Mouse (Mus musculus): ENCODE measurements around the gene Flna. TPM values are rescaled to one million over a fixed set of nuclear protein-coding genes. Genes with fewer than 3 reads are reported as not detected.

The Flna gene
- polyA plus RNA-seq, 1 experiment, result 545 TPM

DNA sequence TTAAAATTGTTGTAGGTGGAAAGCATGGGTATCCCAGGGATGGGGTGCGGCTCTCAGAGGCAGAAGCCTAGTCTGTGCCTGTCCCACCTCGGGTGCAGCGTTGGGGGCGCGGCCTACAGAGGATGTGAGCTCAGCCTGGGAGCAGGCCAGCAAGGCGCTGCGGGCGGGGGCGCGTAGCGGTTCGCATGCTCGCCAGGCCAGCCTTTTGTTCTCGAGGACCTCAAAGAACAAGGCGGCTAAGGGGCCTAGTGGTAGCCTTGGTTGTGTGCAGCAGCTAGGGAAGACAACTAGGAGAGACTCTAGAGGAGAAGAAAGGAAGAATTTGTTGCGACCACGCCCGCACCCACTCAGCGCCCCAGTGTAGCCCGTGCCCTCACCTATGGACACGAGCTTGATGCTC lies 3.9 kb downstream of the Flna start:
- peak overlapping the region; percentile 55 for H3K4me2 ChIP-seq (ENCODE audit: low read depth)
- TF ChIP-seq SRF (IDR thresholded peaks at IDR 0.05; ENCODE audit: control insufficient read depth, insufficient read length, low read depth) (no peak), MAX (IDR thresholded peaks at IDR 0.05; ENCODE audit: low read depth) (no peak), POLR2A (IDR thresholded peaks at IDR 0.05; ENCODE audit: insufficient read length, low read depth) (peak; percentile 72), E2F4 (IDR thresholded peaks at IDR 0.05; ENCODE audit: insufficient read depth) (no peak), REST (IDR thresholded peaks at IDR 0.05; ENCODE audit: insufficient read depth, insufficient read length) (no peak), POLR2AphosphoS2 (IDR thresholded peaks at IDR 0.05; ENCODE audit: insufficient read length, low read depth) (peak; percentile 85), MYOD1 (IDR thresholded peaks at IDR 0.05; ENCODE audit: control insufficient read depth in 1 of 3, insufficient read length in 2 of 3, low read depth in 2 of 3) (no peak), TCF3 (IDR thresholded peaks at IDR 0.05; ENCODE audit: insufficient read length, low read depth) (no peak), MYOG (IDR thresholded peaks at IDR 0.05; ENCODE audit: control insufficient read depth in 1 of 3, insufficient read depth in 1 of 3, insufficient read length in 2 of 3, low read depth in 2 of 3) (peak in 1 of 3 experiments; percentile 8), TCF12 (IDR thresholded peaks at IDR 0.05; ENCODE audit: insufficient read depth, poor library complexity, severe bottlenecking) (no peak), CEBPB (IDR thresholded peaks at IDR 0.05; ENCODE audit: insufficient read depth, poor library complexity, severe bottlenecking) (no peak), USF1 (IDR thresholded peaks at IDR 0.05; ENCODE audit: low read depth) (no peak)
- peaks cover 20% of the 10 kb centered on the region for H3K36me3 ChIP-seq (ENCODE audit: control insufficient read depth, insufficient read depth)
- H3K27me3 ChIP-seq (ENCODE audit: control insufficient read depth, insufficient read depth, insufficient read length), result no peaks in the 10 kb centered on the region
- H3ac ChIP-seq (ENCODE audit: control insufficient read depth, insufficient read length), result peak overlapping the region; percentile 45
- peak overlapping the region; percentile 96 for H3K4me3 ChIP-seq
- peaks cover 60% of the 10 kb centered on the region for H3K79me2 ChIP-seq (ENCODE audit: control insufficient read depth, insufficient read depth)

DNA sequence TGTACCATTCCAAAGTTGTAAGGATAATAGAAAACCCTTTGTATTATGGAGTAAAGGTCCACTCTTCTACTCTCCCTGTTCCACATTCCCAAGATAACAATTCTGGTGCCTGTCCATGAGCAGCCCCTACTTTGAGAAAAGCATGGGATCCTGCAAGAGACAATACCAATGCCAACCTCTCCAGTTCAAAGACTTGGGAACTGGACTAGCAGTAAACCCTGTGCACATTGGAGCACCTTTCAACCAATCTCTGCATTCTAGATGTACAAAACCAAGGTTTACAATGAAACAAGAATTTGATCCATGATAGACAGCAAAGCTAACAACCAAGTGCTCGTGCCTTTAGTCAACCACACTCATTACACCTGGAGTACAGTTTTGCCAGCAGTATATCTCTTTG lies 4.5 kb downstream of the Flna start:
- H3ac ChIP-seq (ENCODE audit: control insufficient read depth, insufficient read length), result peak overlapping the region; percentile 45
- H3K4me2 ChIP-seq (ENCODE audit: low read depth), result peak overlapping the region; percentile 55
- H3K36me3 ChIP-seq (ENCODE audit: control insufficient read depth, insufficient read depth), result peaks cover 21% of the 10 kb centered on the region
- H3K79me2 ChIP-seq (ENCODE audit: control insufficient read depth, insufficient read depth), result peaks cover 62% of the 10 kb centered on the region
- peak overlapping the region; percentile 96 for H3K4me3 ChIP-seq
- no peaks in the 10 kb centered on the region for H3K27me3 ChIP-seq (ENCODE audit: control insufficient read depth, insufficient read depth, insufficient read length)
- TF ChIP-seq POLR2A (IDR thresholded peaks at IDR 0.05; ENCODE audit: insufficient read length, low read depth) (no peak), USF1 (IDR thresholded peaks at IDR 0.05; ENCODE audit: low read depth) (no peak), POLR2AphosphoS2 (IDR thresholded peaks at IDR 0.05; ENCODE audit: insufficient read length, low read depth) (no peak)

DNA sequence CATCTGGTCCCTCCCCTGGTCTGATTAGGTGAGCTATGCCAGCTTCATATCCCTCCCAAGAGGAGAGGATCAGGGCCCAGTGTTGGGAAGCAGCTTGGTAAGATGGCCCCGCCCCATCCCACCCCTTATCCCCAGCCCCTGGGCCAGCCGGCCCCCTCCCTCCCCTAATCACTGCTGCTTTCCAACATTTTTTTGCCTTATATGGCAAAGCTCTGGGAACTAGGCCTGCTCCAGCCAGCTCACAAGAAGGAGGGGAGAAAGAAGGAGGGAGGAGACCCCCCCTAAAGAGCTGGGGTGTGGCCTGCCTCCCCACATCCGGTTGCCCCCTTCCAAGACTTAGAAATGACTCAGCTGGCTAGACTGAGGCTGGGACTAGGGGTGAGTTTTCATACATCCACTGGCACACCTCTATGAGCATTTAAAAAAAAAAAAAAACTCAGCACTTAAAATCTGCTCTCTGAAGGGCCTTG lies 5.0 kb downstream of the Flna start:
- Histone ChIP-seq H3K4me2 (ENCODE audit: low read depth) (peak overlapping the region; percentile 84), H3K4me3 (peak overlapping the region; percentile 96), H3K79me2 (ENCODE audit: control insufficient read depth, insufficient read depth) (peaks cover 62% of the 10 kb centered on the region), H3K27me3 (ENCODE audit: control insufficient read depth, insufficient read depth, insufficient read length) (no peaks in the 10 kb centered on the region), H3K36me3 (ENCODE audit: control insufficient read depth, insufficient read depth) (peaks cover 21% of the 10 kb centered on the region), H3ac (ENCODE audit: control insufficient read depth, insufficient read length) (no peak overlapping the region)
- TF ChIP-seq TCF12 (IDR thresholded peaks at IDR 0.05; ENCODE audit: insufficient read depth, poor library complexity, severe bottlenecking) (no peak), CEBPB (IDR thresholded peaks at IDR 0.05; ENCODE audit: insufficient read depth, poor library complexity, severe bottlenecking) (no peak), REST (IDR thresholded peaks at IDR 0.05; ENCODE audit: insufficient read depth, insufficient read length) (no peak), MAX (IDR thresholded peaks at IDR 0.05; ENCODE audit: low read depth) (no peak), POLR2A (IDR thresholded peaks at IDR 0.05; ENCODE audit: insufficient read length, low read depth) (no peak), TCF3 (IDR thresholded peaks at IDR 0.05; ENCODE audit: insufficient read length, low read depth) (no peak), MYOD1 (IDR thresholded peaks at IDR 0.05; ENCODE audit: control insufficient read depth in 1 of 3, insufficient read length in 2 of 3, low read depth in 2 of 3) (no peak), E2F4 (IDR thresholded peaks at IDR 0.05; ENCODE audit: insufficient read depth) (no peak), MYOG (IDR thresholded peaks at IDR 0.05; ENCODE audit: control insufficient read depth in 1 of 3, insufficient read depth in 1 of 3, insufficient read length in 2 of 3, low read depth in 2 of 3) (no peak), USF1 (IDR thresholded peaks at IDR 0.05; ENCODE audit: low read depth) (no peak), SRF (IDR thresholded peaks at IDR 0.05; ENCODE audit: control insufficient read depth, insufficient read length, low read depth) (peak; percentile 96), POLR2AphosphoS2 (IDR thresholded peaks at IDR 0.05; ENCODE audit: insufficient read length, low read depth) (peak; percentile 17)

DNA sequence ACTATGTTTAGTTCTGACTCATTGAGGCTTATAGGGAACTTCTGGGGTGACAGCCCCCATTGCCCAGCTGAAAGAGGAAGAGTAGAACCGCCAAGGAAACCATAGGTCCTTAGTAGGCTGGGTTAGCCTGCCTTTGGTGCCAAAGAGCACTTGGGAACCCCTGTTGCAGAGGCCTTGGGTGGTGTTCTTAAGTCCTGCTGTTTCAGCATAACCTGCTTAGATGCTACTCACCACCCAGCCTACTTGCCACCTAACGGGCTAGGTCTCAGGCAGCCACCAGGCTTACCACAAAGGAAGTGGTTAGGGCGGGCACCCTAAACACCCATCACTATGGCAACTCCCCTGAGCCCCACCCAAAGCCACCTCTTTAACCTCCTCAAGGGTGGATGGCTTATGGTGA lies 5.8 kb downstream of the Flna start:
- H3K36me3 ChIP-seq (ENCODE audit: control insufficient read depth, insufficient read depth), result peaks cover 28% of the 10 kb centered on the region
- H3K79me2 ChIP-seq (ENCODE audit: control insufficient read depth, insufficient read depth), result peaks cover 62% of the 10 kb centered on the region
- no peak overlapping the region for H3ac ChIP-seq (ENCODE audit: control insufficient read depth, insufficient read length)
- TF ChIP-seq TCF12 (IDR thresholded peaks at IDR 0.05; ENCODE audit: insufficient read depth, poor library complexity, severe bottlenecking) (no peak), POLR2AphosphoS2 (IDR thresholded peaks at IDR 0.05; ENCODE audit: insufficient read length, low read depth) (peak; percentile 35)
- peak overlapping the region; percentile 84 for H3K4me2 ChIP-seq (ENCODE audit: low read depth)
- H3K27me3 ChIP-seq (ENCODE audit: control insufficient read depth, insufficient read depth, insufficient read length), result no peaks in the 10 kb centered on the region
- peak overlapping the region; percentile 96 for H3K4me3 ChIP-seq

DNA sequence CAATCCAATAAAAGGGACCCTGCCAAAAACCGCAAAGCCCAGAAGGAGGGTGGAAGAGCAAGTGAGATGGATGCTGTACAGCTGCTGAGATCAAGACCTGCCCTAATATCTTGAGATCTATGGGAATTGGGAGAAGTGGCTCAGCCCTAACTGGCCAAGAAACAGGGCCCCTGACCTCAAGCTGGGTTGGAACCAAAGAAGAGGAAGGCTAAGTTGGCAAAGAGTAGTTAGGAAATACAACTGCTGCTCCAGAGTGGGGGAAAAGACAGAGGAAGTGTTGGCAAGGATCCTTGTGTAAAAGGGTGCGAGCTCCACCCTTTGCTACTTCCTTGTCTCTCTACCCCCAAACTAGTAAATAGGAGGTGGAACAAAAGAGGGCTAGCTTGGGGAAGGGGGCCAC lies 6.2 kb downstream of the Flna start:
- no peak for TF ChIP-seq POLR2A (IDR thresholded peaks at IDR 0.05; ENCODE audit: insufficient read length, low read depth)
- TF ChIP-seq CEBPB (IDR thresholded peaks at IDR 0.05; ENCODE audit: insufficient read depth, poor library complexity, severe bottlenecking), result no peak
- TF ChIP-seq MAX (IDR thresholded peaks at IDR 0.05; ENCODE audit: low read depth), result no peak
- TF ChIP-seq TCF3 (IDR thresholded peaks at IDR 0.05; ENCODE audit: insufficient read length, low read depth), result no peak
- TF ChIP-seq SRF (IDR thresholded peaks at IDR 0.05; ENCODE audit: control insufficient read depth, insufficient read length, low read depth), result no peak
- TF ChIP-seq USF1 (IDR thresholded peaks at IDR 0.05; ENCODE audit: low read depth), result no peak
- TF ChIP-seq MYOD1 (IDR thresholded peaks at IDR 0.05; ENCODE audit: control insufficient read depth in 1 of 3, insufficient read length in 2 of 3, low read depth in 2 of 3), result no peak
- TF ChIP-seq MYOG (IDR thresholded peaks at IDR 0.05; ENCODE audit: control insufficient read depth in 1 of 3, insufficient read depth in 1 of 3, insufficient read length in 2 of 3, low read depth in 2 of 3), result no peak
- TF ChIP-seq POLR2AphosphoS2 (IDR thresholded peaks at IDR 0.05; ENCODE audit: insufficient read length, low read depth), result no peak
- peaks cover 31% of the 10 kb centered on the region for H3K36me3 ChIP-seq (ENCODE audit: control insufficient read depth, insufficient read depth)
- H3K4me2 ChIP-seq (ENCODE audit: low read depth), result peak overlapping the region; percentile 84

More for the DNA sequence above, 6.2 kb downstream of the Flna start:
- H3K4me3 ChIP-seq, result peak overlapping the region; percentile 96
- no peak overlapping the region for H3ac ChIP-seq (ENCODE audit: control insufficient read depth, insufficient read length)
- H3K79me2 ChIP-seq (ENCODE audit: control insufficient read depth, insufficient read depth), result peaks cover 62% of the 10 kb centered on the region
- no peaks in the 10 kb centered on the region for H3K27me3 ChIP-seq (ENCODE audit: control insufficient read depth, insufficient read depth, insufficient read length)
